Mouse (Mus musculus) neural tube, embryonic 12.5 days (tissue): ENCODE results near the gene Camk2n1. TPM values are rescaled to one million over a fixed set of nuclear protein-coding genes. Genes with fewer than 3 reads are reported as not detected.

Experiments
- ATAC-seq: fragments of 200-750 bp; cut with Nextera tagmentation; 2 replicates; pipeline ENCODE4 v1.8.0; 2017; ENCODE audit warnings: low read depth, mild to moderate bottlenecking, moderate TSS enrichment, moderate library complexity; ENCODE audit not compliant: low FRiP score
- H3K27ac ChIP-seq: fragments of 300-500 bp; sonication (generic); 2 replicates; pipeline ENCODE4 v1.5.1; 2016
- H3K27me3 ChIP-seq: fragments of 300-500 bp; sonication (generic); replicated peaks from 2 replicates; pipeline ENCODE4 v1.6.1; 2016; ENCODE audit warnings: mild to moderate bottlenecking
- H3K36me3 ChIP-seq: fragments of 300-500 bp; sonication (generic); 2 replicates; pipeline ENCODE4 v1.6.1; 2016; ENCODE audit warnings: mild to moderate bottlenecking
- H3K4me1 ChIP-seq: fragments of 300-500 bp; sonication (generic); 2 replicates; pipeline ENCODE4 v1.6.1; 2016
- H3K4me2 ChIP-seq: fragments of 300-500 bp; sonication (generic); replicated peaks from 2 replicates; pipeline ENCODE4 v1.6.1; 2016; ENCODE audit warnings: mild to moderate bottlenecking
- H3K4me3 ChIP-seq: fragments of 300-500 bp; sonication (generic); 2 replicates; pipeline ENCODE4 v1.5.1; 2016
- H3K9ac ChIP-seq: fragments of 300-500 bp; sonication (generic); 2 replicates; pipeline ENCODE4 v1.6.1; 2016; ENCODE audit warnings: mild to moderate bottlenecking
- H3K9me3 ChIP-seq: fragments of 300-500 bp; sonication (generic); 2 replicates; pipeline ENCODE4 v1.6.1; 2016; ENCODE audit warnings: mild to moderate bottlenecking
- WGBS: fragments of 180-500 bp; shearing (Covaris S2); methylation state at CpG from one replicate; pipeline ENCODE4 v1.1.7; 2016; 5-methylcytosine and 5-hydroxymethylcytosine counted together
- polyA plus RNA-seq: library from polyadenylated mRNA; unstranded; fragments of >200 nt; fragmentation: Nextera tagmentation; extraction: Ambion mirVana; gene quantifications from 2 replicates; pipeline ENCODE4 v1.2.1, GENCODE M21; 2016

Gene Camk2n1
- polyA plus RNA-seq, 1 experiment from 2014 or later, result 9.2 TPM

DNA sequence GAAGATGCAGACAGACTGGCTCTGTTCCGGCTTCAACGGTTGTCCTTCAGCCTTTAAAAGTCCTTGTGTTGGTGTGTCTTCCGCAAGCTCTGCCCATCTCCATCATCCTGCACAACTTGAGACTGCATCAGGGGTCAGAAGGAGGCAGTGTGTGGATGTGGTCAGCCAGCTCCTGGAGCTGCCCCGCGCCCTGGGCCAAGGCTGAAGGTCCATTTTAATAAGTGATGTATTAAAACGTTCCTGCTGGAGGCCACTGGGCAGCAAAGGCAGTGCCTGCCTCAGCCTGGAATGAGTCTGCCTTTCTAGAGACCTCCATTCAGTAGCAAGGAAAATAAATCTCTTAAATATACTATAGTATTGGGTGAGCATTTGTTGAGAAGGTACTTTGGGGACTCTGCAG, 5.7 kb downstream of the Camk2n1 start:
- no peak for ATAC-seq
- Histone ChIP-seq H3K27me3 (no peaks in the 10 kb centered on the region), H3K9ac (no peak overlapping the region), H3K4me2 (no peak overlapping the region), H3K4me3 (no peak overlapping the region), H3K27ac (no peak overlapping the region), H3K36me3 (peaks cover 5% of the 10 kb centered on the region; the same call in 1 of the 2 replicates), H3K4me1 (peaks cover 63% of the 10 kb centered on the region), H3K9me3 (no peaks in the 10 kb centered on the region)
- 72% methylated on average over 6 of the region's 6 CpGs for WGBS

DNA sequence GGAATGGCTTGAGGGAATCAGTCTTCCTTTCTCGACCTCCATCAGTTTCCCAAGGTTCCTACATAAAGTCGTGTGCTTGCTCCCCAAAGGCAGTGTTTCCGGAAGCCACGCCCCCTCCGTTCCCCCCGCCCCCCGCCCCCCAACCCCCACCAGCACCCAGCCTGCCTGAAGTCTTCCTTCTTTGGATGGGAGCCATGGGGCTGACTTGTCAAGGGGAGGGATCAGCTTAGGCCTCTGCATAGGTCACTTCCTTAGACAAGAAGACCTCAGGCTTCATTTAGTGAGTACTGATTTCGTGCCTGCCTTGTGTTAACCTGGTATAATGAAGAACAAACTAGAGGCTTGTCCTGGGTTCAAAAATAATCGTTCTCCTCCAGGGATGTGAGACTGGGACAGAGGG, 6.8 kb downstream of the Camk2n1 start:
- Histone ChIP-seq H3K27ac (no peak overlapping the region), H3K9me3 (no peaks in the 10 kb centered on the region), H3K9ac (no peak overlapping the region), H3K4me2 (no peak overlapping the region), H3K4me1 (peaks cover 73% of the 10 kb centered on the region), H3K27me3 (no peaks in the 10 kb centered on the region), H3K4me3 (no peak overlapping the region), H3K36me3 (peaks cover 5% of the 10 kb centered on the region; the same call in 1 of the 2 replicates)
- WGBS, result 24% methylated on average over 9 of the region's 9 CpGs
- ATAC-seq, result no peak

DNA sequence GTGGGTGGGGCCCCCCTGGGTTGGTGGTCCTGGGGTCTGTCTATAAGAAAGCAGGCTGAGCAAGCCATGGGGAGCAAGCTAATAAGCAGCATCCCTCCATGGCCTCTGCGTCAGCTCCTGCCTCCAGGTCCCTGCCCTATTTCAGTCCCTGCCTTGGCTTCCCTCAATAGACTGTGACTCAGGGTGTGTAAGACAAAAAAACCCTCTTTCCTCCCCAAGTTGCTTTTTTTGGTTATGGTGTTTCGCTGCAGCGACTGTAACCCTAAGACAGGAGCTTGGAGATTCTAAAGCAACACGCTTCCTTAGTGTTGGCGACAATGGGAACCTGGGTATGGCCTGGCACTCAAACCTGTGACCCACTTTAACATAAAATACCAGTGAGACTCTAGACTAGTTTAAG, 7.4 kb downstream of the Camk2n1 start:
- H3K27me3 ChIP-seq, result 0 out of 2 replicates have a peak, but pooled peaks cover 5% of the 10 kb centered on the region
- no peak overlapping the region for H3K4me3 ChIP-seq
- H3K27ac ChIP-seq, result no peak overlapping the region
- no peak for ATAC-seq
- H3K9me3 ChIP-seq, result no peaks in the 10 kb centered on the region
- H3K9ac ChIP-seq, result no peak overlapping the region
- H3K36me3 ChIP-seq, result peaks cover 5% of the 10 kb centered on the region; the same call in 1 of the 2 replicates
- H3K4me1 ChIP-seq, result peaks cover 69% of the 10 kb centered on the region
- H3K4me2 ChIP-seq, result no peak overlapping the region
- WGBS, result 96% methylated on average over 5 of the region's 5 CpGs

DNA sequence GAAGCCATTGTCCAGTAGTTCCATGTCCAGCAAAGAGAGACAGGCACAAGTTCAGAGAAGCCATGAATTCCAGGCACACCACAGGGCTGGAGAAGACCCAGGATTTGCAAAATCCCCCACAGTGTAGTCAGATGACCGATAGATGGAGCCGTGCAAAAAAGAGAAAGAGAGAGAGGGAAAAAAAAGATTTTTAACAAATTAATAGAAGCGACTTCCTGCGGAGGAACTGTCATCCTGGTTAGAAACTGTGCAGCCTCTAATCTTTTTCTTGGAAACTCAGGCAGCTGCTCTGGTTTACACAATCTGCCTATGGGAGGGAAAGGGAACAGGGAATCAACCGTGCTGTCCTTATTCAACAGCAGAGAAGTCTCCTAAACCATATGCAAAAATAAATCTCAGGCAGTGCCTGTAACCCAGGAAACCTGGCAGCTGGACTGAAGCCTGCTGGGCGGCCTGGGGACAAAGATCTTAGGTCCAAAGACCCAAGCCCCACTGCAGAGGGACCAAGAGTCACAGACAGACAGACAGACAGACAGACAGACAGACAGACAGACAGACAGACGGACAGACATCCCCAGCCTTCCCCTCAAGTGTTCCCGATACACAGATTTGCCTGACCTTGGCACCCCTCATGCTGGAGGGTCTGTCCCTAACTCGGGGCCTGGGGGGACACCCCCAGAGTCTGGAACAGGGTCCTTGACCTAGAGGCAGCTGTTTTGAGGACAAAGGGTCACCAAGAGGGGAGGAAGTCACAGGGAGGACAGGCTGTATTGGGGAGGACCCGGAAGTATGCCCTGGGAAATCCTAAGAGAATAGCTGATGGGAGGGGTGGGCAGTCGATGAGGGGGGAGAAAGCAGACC, 9.1 kb downstream of the Camk2n1 start:
- Histone ChIP-seq H3K27ac (peak overlapping the region; percentile 88), H3K4me1 (peaks cover 56% of the 10 kb centered on the region), H3K9ac (peak overlapping the region; percentile 26; the same call in 1 of the 2 replicates), H3K27me3 (0 out of 2 replicates have a peak, but pooled peaks cover 7% of the 10 kb centered on the region), H3K36me3 (peaks cover 5% of the 10 kb centered on the region; the same call in 1 of the 2 replicates), H3K4me3 (no peak overlapping the region), H3K9me3 (no peaks in the 10 kb centered on the region), H3K4me2 (peak overlapping the region; percentile 50)
- peak; percentile 45 for ATAC-seq
- 3% methylated on average over 11 of the region's 11 CpGs for WGBS

DNA sequence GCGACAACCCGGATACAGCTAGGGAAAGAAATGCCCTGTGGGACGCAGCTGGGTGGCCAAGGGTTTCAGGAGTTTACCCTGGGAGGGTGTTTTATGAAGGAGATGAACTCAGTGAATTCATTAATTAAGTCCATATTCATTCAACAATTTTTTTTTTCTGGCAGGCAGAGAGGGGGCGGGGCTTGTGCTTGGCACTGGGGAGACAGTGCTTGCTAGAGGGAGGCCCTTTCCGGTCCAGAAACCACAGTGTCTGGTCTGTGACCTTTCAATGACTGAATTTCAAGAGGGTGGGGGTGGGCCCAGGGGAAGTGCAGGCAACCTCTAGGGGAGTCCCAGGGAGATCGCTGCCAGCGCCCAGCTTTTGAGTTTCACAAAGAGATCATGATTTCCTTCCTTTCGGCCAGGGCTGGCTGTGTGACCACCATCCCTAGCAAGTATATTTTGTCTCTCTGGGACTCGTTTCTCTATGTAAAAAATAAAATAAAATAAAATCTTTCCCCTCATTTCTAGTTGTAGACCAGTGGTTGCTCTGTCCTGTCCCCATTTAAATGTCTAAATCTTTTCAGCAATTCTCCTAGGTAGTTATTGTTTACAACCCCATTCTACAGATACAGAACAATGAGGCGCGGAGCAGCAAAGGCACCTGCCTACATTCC, 9.8 kb downstream of the Camk2n1 start:
- H3K27ac ChIP-seq, result peak overlapping the region; percentile 88
- 2% methylated on average over 11 of the region's 11 CpGs for WGBS
- H3K4me2 ChIP-seq, result peak overlapping the region; percentile 50
- peak overlapping the region; percentile 26; the same call in 1 of the 2 replicates for H3K9ac ChIP-seq
- H3K4me1 ChIP-seq, result peaks cover 51% of the 10 kb centered on the region
- H3K9me3 ChIP-seq, result no peaks in the 10 kb centered on the region
- H3K4me3 ChIP-seq, result no peak overlapping the region
- H3K27me3 ChIP-seq, result 0 out of 2 replicates have a peak, but pooled peaks cover 7% of the 10 kb centered on the region
- H3K36me3 ChIP-seq, result no peaks in the 10 kb centered on the region
- peak; percentile 56; the same call in 1 of the 2 replicates for ATAC-seq

DNA sequence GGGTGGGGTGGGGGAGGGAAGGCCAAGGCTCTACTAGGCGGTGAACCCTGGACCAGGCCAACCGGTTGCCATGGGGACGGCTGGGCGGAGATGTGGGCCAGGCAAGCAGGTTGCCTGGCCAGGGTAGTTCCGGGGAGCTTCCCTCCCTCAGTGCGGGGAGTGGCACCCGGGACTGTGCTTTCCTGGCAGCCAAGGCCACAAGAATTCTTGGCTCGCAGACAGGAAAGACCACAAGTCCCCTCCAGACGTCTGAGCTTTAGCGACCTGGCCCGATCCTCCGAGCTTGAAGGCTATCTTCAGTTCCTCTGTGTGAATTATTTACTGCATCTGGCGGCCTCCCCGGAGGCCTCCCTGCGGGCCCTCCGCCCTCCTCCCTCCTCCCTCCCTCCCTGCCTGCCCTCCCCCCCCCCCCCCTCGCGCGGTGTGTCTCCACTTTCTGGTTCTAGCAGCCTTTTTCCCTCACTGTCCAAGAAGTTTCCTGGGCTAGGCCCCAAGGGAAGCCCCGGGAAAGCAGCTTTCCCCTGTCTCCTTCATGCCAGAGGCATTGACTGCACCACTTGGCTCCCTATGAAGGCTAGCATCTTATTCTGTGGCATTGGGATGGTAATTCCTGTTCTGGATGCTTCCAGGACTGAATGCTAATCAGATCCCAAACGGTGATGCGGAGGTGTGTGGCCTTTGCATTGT, 10.7 kb downstream of the Camk2n1 start:
- ATAC-seq, result peak; percentile 79
- H3K4me3 ChIP-seq, result no peak overlapping the region
- 0 out of 2 replicates have a peak overlapping the region, but pooled peaks have one; percentile 21 for H3K9ac ChIP-seq
- peak overlapping the region; percentile 50 for H3K4me2 ChIP-seq
- peak overlapping the region; percentile 60; the same call in 1 of the 2 replicates for H3K27ac ChIP-seq
- H3K36me3 ChIP-seq, result no peaks in the 10 kb centered on the region
- 0 out of 2 replicates have a peak, but pooled peaks cover 7% of the 10 kb centered on the region for H3K27me3 ChIP-seq
- WGBS, result under 1% methylated on average over 21 of the region's 22 CpGs
- peaks cover 51% of the 10 kb centered on the region for H3K4me1 ChIP-seq
- H3K9me3 ChIP-seq, result no peaks in the 10 kb centered on the region

DNA sequence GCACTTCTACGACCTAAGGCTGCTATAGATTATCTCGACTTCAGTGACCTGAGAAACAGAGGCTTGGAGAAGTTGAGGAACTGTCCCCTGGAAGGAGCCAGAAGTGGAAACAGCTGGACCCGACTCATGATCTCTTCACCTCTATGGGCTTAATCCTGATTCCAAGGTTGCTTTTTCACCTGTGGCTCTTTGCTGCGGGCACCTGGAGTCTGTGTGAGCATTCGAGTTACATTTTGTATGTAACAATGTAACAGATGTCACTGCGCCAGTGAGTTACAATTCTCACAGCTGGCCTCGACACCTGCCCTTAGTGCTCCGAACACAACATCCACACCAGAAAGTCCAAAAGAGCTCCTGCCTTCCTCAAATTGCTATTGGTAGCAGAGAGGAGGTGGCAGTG, 11.3 kb downstream of the Camk2n1 start:
- Histone ChIP-seq H3K27me3 (0 out of 2 replicates have a peak, but pooled peaks cover 7% of the 10 kb centered on the region), H3K9me3 (no peaks in the 10 kb centered on the region), H3K4me3 (no peak overlapping the region), H3K27ac (peak overlapping the region; percentile 60; the same call in 1 of the 2 replicates), H3K4me1 (peaks cover 46% of the 10 kb centered on the region), H3K36me3 (no peaks in the 10 kb centered on the region), H3K4me2 (peak overlapping the region; percentile 50; the same call in 1 of the 2 replicates), H3K9ac (no peak overlapping the region)
- WGBS, result 37% methylated on average over 8 of the region's 8 CpGs
- no peak for ATAC-seq

DNA sequence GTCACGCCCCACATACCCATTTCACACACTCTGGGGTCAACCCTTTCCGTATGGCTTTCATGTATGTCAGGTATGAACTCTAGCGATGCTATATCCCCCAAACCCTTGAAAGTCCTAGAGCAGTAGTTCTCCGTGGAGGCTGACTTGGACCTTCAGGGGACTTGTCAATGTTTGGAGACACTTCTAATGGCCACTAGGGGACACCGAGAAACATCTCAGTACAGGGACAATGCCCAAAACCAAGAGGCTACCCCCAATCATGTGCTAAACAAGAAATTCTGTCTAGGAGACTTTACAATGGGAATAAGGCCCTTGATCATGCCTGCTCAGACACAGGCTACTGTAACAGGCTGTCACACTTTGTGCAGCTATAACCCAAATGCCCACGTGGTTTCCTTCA, 12.6 kb downstream of the Camk2n1 start:
- peaks cover 50% of the 10 kb centered on the region for H3K4me1 ChIP-seq
- H3K27me3 ChIP-seq, result 0 out of 2 replicates have a peak, but pooled peaks cover 7% of the 10 kb centered on the region
- ATAC-seq, result no peak
- no peaks in the 10 kb centered on the region for H3K36me3 ChIP-seq
- no peak overlapping the region for H3K9ac ChIP-seq
- whole genome bisulfite sequencing, result 70% methylated on average over 6 of the region's 6 CpGs
- H3K4me2 ChIP-seq, result no peak overlapping the region
- no peaks in the 10 kb centered on the region for H3K9me3 ChIP-seq
- H3K27ac ChIP-seq, result no peak overlapping the region
- H3K4me3 ChIP-seq, result no peak overlapping the region

DNA sequence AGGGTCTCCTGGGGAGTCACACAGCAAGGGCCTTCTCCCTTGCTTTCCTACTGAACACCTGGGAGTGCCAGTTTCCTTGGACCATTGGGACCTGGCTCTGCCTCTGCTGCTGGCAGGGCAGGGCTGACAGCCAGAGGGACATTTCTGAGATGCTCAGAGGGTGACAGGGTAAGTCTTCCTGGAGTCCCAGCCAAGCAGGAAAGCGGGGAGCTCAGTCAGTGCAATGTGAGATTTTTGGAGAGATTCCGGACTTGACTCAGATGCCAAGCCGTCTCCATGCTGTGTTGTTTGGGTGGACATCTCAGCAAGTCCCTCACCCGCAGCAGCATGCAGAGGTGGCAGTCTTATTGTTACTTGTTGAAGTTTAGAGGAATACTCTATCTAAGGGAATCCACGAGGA, 13.3 kb downstream of the Camk2n1 start:
- H3K36me3 ChIP-seq, result no peaks in the 10 kb centered on the region
- no peaks in the 10 kb centered on the region for H3K9me3 ChIP-seq
- 0 out of 2 replicates have a peak, but pooled peaks cover 7% of the 10 kb centered on the region for H3K27me3 ChIP-seq
- 93% methylated on average over 5 of the region's 5 CpGs for WGBS
- no peak overlapping the region for H3K9ac ChIP-seq
- no peak overlapping the region for H3K27ac ChIP-seq
- no peak for ATAC-seq
- peaks cover 45% of the 10 kb centered on the region for H3K4me1 ChIP-seq
- H3K4me2 ChIP-seq, result no peak overlapping the region
- no peak overlapping the region for H3K4me3 ChIP-seq

DNA sequence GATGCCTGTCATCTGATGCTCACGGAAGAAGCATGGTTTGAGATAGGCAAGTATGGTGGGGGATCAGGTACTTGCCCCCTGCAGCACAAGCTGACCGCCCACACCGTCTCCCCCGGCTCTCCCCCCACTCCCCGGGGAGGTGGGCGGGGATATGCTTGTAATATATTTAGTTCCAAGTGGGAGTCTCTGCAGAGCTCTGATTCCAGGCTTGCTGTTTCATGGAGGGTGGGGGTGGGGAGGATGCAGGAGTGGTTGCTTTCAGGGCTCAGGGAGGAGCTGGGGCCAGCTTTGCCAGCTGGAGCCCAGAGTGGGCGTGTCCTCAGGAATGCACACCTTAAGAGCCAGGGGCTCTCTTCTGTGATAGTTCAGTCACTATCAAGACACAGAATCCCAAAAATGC, 15.0 kb downstream of the Camk2n1 start:
- H3K36me3 ChIP-seq, result no peaks in the 10 kb centered on the region
- ATAC-seq, result no peak
- no peak overlapping the region for H3K4me2 ChIP-seq
- H3K4me3 ChIP-seq, result no peak overlapping the region
- no peaks in the 10 kb centered on the region for H3K9me3 ChIP-seq
- peaks cover 29% of the 10 kb centered on the region for H3K4me1 ChIP-seq
- 15% methylated on average over 7 of the region's 7 CpGs for WGBS
- H3K27me3 ChIP-seq, result 0 out of 2 replicates have a peak, but pooled peaks cover 7% of the 10 kb centered on the region
- no peak overlapping the region for H3K9ac ChIP-seq
- no peak overlapping the region for H3K27ac ChIP-seq

DNA sequence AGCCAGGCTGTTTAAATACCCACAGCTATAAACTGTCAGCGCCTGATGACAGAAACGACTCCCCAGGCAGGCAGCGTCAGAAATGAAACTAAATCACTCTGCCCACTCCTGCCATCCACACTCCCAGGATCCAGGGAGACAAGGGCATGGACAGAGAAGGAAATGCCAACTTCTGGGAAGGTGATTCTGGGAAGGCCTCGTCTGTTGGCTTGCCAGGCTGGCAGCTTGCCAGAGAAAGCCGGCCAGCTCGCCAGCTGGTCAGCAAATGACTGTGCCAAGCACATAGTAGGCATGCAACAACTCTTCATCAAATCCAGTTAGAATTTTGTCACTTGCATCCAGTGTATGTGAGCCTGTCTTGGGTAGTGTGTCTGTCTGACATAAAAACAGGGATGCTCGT, 17.1 kb downstream of the Camk2n1 start:
- no peak for ATAC-seq
- no peak overlapping the region for H3K4me2 ChIP-seq
- no peak overlapping the region for H3K27ac ChIP-seq
- H3K9me3 ChIP-seq, result no peaks in the 10 kb centered on the region
- H3K9ac ChIP-seq, result no peak overlapping the region
- H3K4me1 ChIP-seq, result peaks cover 12% of the 10 kb centered on the region
- H3K4me3 ChIP-seq, result no peak overlapping the region
- H3K27me3 ChIP-seq, result 0 out of 2 replicates have a peak, but pooled peaks cover 4% of the 10 kb centered on the region
- H3K36me3 ChIP-seq, result no peaks in the 10 kb centered on the region
- 67% methylated on average over 7 of the region's 7 CpGs for WGBS
